Mouse (Mus musculus) forebrain, embryonic 14.5 days (tissue): ENCODE measurements around the gene Cacng2. TPM values are rescaled to one million over a fixed set of nuclear protein-coding genes. Genes with fewer than 3 reads are reported as not detected.

Source experiments
- ATAC-seq: fragments of 200-750 bp; cut with Nextera tagmentation; 2 replicates; pipeline ENCODE4 v1.8.0; 2017; ENCODE audit warnings: mild to moderate bottlenecking, moderate library complexity
- DNase-seq: peaks from one replicate; pipeline ENCODE4 v3.0.0-alpha.2; 2015; ENCODE audit warnings: low spot score
- H3K27ac ChIP-seq: fragments of 300-500 bp; sonication (generic); 2 replicates; pipeline ENCODE4 v1.5.1; 2014; ENCODE audit warnings: low read depth, mild to moderate bottlenecking, control low read depth, low read length, moderate library complexity
- H3K27me3 ChIP-seq: fragments of 300-500 bp; sonication (generic); replicated peaks from 2 replicates; pipeline ENCODE4 v1.6.1; 2014; ENCODE audit warnings: low read length, control low read depth, mixed read lengths; ENCODE audit not compliant: control insufficient read depth, insufficient read depth
- H3K36me3 ChIP-seq: fragments of 300-500 bp; sonication (generic); 2 replicates; pipeline ENCODE4 v1.6.1; 2014; ENCODE audit warnings: low read length, control low read depth; ENCODE audit not compliant: control insufficient read depth, insufficient read depth
- H3K4me1 ChIP-seq: fragments of 300-500 bp; sonication (generic); 2 replicates; pipeline ENCODE4 v1.6.1; 2014; ENCODE audit warnings: antibody characterized with exemption, low read length, control low read depth; ENCODE audit not compliant: control insufficient read depth, insufficient read depth
- H3K4me2 ChIP-seq: fragments of 300-500 bp; sonication (generic); 2 replicates; pipeline ENCODE4 v1.6.1; 2014; ENCODE audit warnings: mild to moderate bottlenecking, control low read depth, low read length
- H3K4me3 ChIP-seq: fragments of 300-500 bp; sonication (generic); 2 replicates; pipeline ENCODE4 v1.5.1; 2014; ENCODE audit warnings: low read depth, low read length, control low read depth
- H3K9ac ChIP-seq: fragments of 300-500 bp; sonication (generic); 2 replicates; pipeline ENCODE4 v1.6.1; 2014; ENCODE audit warnings: mild to moderate bottlenecking, low read length, control low read depth, moderate library complexity
- H3K9me3 ChIP-seq: fragments of 300-500 bp; sonication (generic); replicated peaks from 2 replicates; pipeline ENCODE4 v1.6.1; 2016; ENCODE audit warnings: low read length, control low read depth, mixed read lengths; ENCODE audit not compliant: control insufficient read depth
- WGBS: fragments of 180-500 bp; shearing (Covaris S2); extraction: QIAGEN DNeasy Blood & Tissue Kit; methylation state at CpG from one replicate; pipeline ENCODE4 v1.1.7; 2014; 5-methylcytosine and 5-hydroxymethylcytosine counted together
- polyA plus RNA-seq: library from polyadenylated mRNA; unstranded; fragments of >200 nt; fragmentation: Nextera tagmentation; extraction: Ambion mirVana; gene quantifications from 2 replicates; pipeline ENCODE4 v1.2.1, GENCODE M21; 2014

Cacng2 gene
- polyA plus RNA-seq, 1 experiment from 2014 or later = 4.7 TPM

DNA sequence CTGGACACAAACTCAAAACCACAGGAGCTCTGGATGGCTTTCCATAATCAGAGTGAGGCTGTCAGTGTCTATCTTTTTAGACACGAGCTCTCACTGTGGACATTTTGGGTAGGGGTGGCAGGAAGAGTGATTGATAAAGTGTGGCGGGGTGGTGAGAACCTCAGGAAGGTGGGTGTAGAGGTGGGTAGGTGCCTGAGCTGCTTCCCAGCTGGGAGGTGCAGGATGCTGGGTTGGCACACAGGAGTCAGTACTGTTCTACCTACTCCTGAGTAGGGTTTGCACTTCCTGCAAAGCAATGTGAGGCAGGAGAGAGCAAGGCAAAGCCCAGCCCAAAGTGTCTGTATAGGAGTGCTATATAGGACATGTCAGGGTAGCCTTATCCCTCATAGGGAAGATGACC is 69.9 kb downstream of the Cacng2 start:
- Histone ChIP-seq H3K36me3 (no peaks in the 10 kb centered on the region), H3K4me2 (no peak overlapping the region), H3K4me1 (no peaks in the 10 kb centered on the region), H3K4me3 (no peak overlapping the region), H3K27me3 (no peaks in the 10 kb centered on the region), H3K27ac (no peak overlapping the region), H3K9me3 (no peaks in the 10 kb centered on the region), H3K9ac (no peak overlapping the region)
- DNase-seq = no peak
- ATAC-seq = no peak
- WGBS = 83% methylated on average over 2 of the region's 2 CpGs

DNA sequence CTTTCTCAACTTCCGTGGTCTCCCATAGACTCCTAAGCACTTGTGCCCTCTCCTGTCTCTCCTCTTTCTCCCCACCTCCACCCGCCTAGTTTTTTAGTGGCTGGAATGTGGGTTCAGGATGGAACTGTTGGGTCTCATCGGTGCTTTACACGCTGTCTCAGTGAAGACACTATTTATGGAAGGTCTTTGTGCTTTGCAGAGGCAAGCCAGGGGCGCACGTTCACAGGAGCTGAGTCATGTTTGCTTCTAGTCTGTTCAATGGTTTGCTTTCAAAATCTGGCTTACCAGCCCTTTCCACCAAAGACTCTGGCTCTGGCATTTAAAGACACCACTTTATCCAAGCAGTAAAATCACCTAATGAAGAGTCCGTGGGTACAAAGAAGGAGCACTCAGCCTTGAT is 74.0 kb downstream of the Cacng2 start:
- Histone ChIP-seq H3K4me3 (no peak overlapping the region), H3K9me3 (no peaks in the 10 kb centered on the region), H3K36me3 (no peaks in the 10 kb centered on the region), H3K4me1 (no peaks in the 10 kb centered on the region), H3K27ac (no peak overlapping the region), H3K4me2 (no peak overlapping the region), H3K27me3 (no peaks in the 10 kb centered on the region), H3K9ac (no peak overlapping the region)
- ATAC-seq = no peak
- WGBS = 66% methylated on average over 7 of the region's 7 CpGs
- DNase-seq = no peak

DNA sequence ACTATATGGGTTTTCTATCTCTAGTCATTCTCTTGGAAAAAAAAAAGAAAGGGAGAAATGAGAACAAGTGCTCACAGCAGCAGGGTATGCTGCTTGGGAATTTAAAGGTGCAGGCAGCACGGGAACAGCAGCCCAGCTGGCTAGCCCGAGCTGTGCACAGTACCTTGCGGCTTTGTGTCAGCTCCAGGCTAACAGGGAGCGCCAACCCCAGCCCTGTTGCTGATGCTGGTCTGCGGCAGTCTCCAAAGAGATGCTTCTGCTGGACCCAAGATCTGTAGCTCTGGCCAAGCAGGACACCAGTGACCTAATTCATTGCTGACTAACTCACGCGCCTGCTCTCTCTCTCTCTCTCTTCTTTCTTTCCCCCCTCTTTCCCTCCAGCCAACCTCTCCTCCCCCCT is 74.5 kb downstream of the Cacng2 start:
- no peak overlapping the region for H3K4me3 ChIP-seq
- no peaks in the 10 kb centered on the region for H3K4me1 ChIP-seq
- H3K27ac ChIP-seq = no peak overlapping the region
- no peaks in the 10 kb centered on the region for H3K27me3 ChIP-seq
- H3K4me2 ChIP-seq = no peak overlapping the region
- no peak overlapping the region for H3K9ac ChIP-seq
- DNase-seq = no peak
- no peaks in the 10 kb centered on the region for H3K9me3 ChIP-seq
- WGBS = 61% methylated on average over 7 of the region's 7 CpGs
- H3K36me3 ChIP-seq = no peaks in the 10 kb centered on the region
- ATAC-seq = no peak

DNA sequence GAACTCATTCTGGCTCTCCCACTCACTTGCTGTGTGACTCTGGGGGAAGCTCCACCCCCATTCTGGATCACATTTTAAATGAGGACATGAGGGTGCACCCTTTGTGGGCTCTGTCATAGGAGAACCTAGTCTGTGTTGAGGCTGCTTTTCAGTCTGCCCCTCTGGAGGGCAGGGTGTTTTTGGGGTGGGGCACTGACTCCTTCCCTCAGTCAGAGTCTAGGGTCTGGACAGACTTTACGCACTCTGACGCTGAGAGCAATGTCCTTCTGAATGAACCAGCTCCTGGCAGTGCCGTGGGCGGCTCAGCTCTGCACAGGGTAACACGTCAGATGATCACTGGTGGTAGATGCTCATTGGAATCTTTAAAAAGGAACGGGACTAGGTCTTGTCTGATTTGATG is 75.0 kb downstream of the Cacng2 start:
- no peaks in the 10 kb centered on the region for H3K36me3 ChIP-seq
- H3K4me3 ChIP-seq = no peak overlapping the region
- H3K9me3 ChIP-seq = no peaks in the 10 kb centered on the region
- no peaks in the 10 kb centered on the region for H3K27me3 ChIP-seq
- 70% methylated on average over 6 of the region's 6 CpGs for WGBS
- DNase-seq (no peak), ATAC-seq (no peak)
- no peak overlapping the region for H3K4me2 ChIP-seq
- no peaks in the 10 kb centered on the region for H3K4me1 ChIP-seq
- no peak overlapping the region for H3K9ac ChIP-seq
- H3K27ac ChIP-seq = no peak overlapping the region

DNA sequence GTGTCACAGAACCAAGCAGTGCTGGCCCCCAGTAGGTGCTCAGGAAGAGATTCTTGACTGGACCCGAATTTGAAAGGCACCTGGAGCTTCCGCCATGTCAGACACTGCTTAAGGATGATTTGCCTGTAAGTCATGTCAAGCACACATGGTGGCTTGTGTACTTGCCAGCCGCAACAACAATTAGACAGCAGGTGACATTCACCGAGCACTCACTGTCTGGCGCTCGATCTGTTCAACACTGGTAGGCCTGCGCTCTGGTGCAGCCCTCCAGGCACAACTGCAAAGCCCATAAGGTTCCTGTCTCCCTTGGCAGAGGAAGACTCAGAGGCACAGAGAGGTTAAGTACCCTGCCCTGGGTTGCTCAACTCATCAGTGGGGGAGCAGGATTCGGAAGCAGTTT is 77.1 kb downstream of the Cacng2 start:
- Histone ChIP-seq H3K27me3 (no peaks in the 10 kb centered on the region), H3K27ac (no peak overlapping the region), H3K9ac (no peak overlapping the region), H3K4me3 (no peak overlapping the region), H3K36me3 (no peaks in the 10 kb centered on the region), H3K9me3 (no peaks in the 10 kb centered on the region), H3K4me1 (no peaks in the 10 kb centered on the region), H3K4me2 (no peak overlapping the region)
- ATAC-seq (no peak), DNase-seq (no peak)
- 71% methylated on average over 8 of the region's 8 CpGs for WGBS

DNA sequence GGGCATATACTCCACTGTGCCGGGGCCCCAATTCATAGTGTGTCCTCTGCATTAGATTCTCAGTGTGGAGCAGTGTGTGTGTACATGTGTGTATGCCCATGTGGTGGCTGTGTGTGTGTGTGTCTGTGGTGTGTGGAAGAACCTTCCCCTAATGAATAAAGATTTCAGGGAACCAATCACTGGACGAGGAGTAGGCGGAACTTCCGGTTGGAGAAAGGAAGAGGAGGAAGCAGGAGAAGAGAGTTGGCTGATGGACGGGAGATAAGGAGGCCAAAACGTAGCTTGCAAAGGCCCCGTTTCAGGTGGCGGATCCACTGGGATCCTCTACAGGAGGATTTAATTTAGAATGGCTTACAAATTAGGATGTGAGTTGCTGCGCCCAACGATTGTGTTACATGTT is 82.2 kb downstream of the Cacng2 start:
- no peaks in the 10 kb centered on the region for H3K4me1 ChIP-seq
- no peaks in the 10 kb centered on the region for H3K27me3 ChIP-seq
- no peak overlapping the region for H3K4me2 ChIP-seq
- DNase-seq (no peak), ATAC-seq (no peak)
- WGBS = 89% methylated on average over 10 of the region's 10 CpGs
- no peak overlapping the region for H3K9ac ChIP-seq
- no peaks in the 10 kb centered on the region for H3K36me3 ChIP-seq
- no peaks in the 10 kb centered on the region for H3K9me3 ChIP-seq
- no peak overlapping the region for H3K4me3 ChIP-seq
- H3K27ac ChIP-seq = no peak overlapping the region

DNA sequence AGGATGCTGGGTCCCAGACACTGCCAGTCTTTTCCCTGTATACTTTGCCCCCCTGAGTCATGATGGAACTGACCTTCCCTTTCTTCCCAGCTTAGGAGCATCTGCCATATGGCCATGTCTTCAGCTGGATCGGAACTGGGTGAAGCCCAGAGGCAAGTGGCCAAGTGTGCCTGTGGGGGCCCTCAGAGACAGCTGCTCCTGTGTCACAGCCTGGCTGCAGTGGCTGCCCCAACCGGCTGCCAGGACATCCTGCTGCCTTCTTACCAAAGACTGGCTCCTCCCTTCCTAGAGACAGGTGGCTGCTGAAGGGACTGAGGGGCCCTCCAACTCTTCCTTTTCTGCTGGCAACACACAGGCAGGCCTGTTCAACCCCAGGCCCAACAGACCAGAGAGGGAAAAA is 83.2 kb downstream of the Cacng2 start:
- H3K9ac ChIP-seq = no peak overlapping the region
- DNase-seq = no peak
- WGBS = 81% methylated on average over 2 of the region's 2 CpGs

DNA sequence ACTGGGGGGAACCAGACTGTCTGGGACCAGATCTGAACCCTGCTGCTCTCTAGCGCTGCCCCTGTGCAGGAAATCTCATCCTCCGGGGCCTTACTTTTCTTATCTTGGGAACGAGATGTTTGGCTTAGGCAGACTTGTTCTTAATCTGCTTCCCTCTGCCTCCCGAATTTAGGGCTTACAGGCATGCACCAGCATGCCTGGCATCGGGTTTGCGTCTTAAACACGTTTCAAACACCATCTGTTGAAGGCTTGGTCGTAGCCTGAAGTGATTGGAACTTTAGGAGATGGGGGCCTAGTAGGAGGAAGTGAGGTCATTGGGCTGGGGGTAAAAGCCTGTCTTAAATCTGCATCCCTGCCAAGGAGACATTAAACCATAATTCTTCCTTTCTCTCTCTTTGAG is 89.9 kb downstream of the Cacng2 start:
- Histone ChIP-seq H3K9me3 (no peaks in the 10 kb centered on the region), H3K4me3 (no peak overlapping the region), H3K27me3 (no peaks in the 10 kb centered on the region), H3K27ac (no peak overlapping the region), H3K36me3 (no peaks in the 10 kb centered on the region), H3K4me2 (no peak overlapping the region), H3K4me1 (no peaks in the 10 kb centered on the region), H3K9ac (no peak overlapping the region)
- ATAC-seq = no peak
- peak; percentile 23 for DNase-seq
- 71% methylated on average over 8 of the region's 8 CpGs for WGBS

More for the DNA sequence above, 83.2 kb downstream of the Cacng2 start:
- Histone ChIP-seq H3K27ac (no peak overlapping the region), H3K4me1 (no peaks in the 10 kb centered on the region), H3K4me2 (no peak overlapping the region), H3K27me3 (no peaks in the 10 kb centered on the region), H3K9me3 (no peaks in the 10 kb centered on the region), H3K4me3 (no peak overlapping the region), H3K36me3 (no peaks in the 10 kb centered on the region)
- ATAC-seq = no peak

DNA sequence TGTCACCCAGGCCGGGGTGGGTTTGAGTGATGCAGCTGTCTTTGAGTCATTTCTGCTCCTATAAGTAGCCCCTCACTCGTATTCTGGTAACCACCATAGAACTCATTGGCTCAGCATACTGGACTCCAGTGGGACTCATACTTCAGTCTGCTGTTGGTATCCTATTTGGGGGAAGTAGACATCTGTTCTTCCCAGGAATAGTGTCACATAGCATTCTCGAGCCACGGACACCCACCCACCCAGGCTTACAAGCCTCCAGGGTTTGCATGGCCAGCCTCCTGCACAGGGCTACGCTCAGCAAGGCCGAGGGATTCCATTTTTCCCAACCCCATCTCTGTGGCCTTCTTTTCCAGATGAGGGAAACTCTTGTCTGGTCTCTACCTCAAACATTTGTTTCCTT is 93.3 kb downstream of the Cacng2 start:
- ATAC-seq (no peak), DNase-seq (no peak)
- Histone ChIP-seq H3K36me3 (no peaks in the 10 kb centered on the region), H3K27ac (no peak overlapping the region), H3K4me1 (no peaks in the 10 kb centered on the region), H3K27me3 (no peaks in the 10 kb centered on the region), H3K4me3 (no peak overlapping the region), H3K9ac (no peak overlapping the region), H3K9me3 (no peaks in the 10 kb centered on the region), H3K4me2 (no peak overlapping the region)
- WGBS = 83% methylated on average over 6 of the region's 6 CpGs

DNA sequence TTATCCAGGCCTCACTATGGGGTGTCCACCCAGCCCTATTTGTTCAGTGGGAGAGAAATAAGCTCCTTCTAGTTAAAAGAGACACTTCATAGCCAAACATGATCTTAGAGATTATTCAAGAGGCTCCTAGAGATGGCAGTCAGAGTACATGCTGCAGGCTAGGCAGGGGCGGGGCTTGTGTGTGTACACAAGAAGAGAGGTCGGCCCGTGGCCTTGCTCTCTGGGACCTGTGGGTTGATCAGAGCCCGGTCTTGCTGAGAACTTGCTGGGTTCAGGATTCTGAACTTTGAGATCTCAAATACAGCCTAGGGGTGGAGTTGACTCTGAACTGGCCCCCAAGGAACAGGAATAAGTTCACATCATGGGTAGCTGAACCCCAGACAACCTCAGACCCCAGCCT is 95.6 kb downstream of the Cacng2 start:
- Histone ChIP-seq H3K4me2 (no peak overlapping the region), H3K27me3 (no peaks in the 10 kb centered on the region), H3K9ac (no peak overlapping the region), H3K9me3 (no peaks in the 10 kb centered on the region), H3K4me3 (no peak overlapping the region), H3K4me1 (peaks cover 3% of the 10 kb centered on the region; the same call in 1 of the 2 replicates), H3K36me3 (no peaks in the 10 kb centered on the region), H3K27ac (no peak overlapping the region)
- ATAC-seq (no peak), DNase-seq (no peak)
- 82% methylated on average over 4 of the region's 4 CpGs for WGBS
